Mouse (Mus musculus) G1E (cell line): ENCODE data around the gene Lmo7.

Experiments
- CTCF ChIP-seq: IDR thresholded peaks from 2 replicates; pipeline ENCODE4 v1.5.1; 2012; ENCODE audit warnings: low read depth, low read length, inconsistent platforms, mixed read lengths
- GATA1 ChIP-seq: IDR thresholded peaks from 2 replicates; pipeline ENCODE4 v1.6.1; 2012; ENCODE audit warnings: borderline replicate concordance, low read length, inconsistent platforms, mixed read lengths
- POLR2AphosphoS5 ChIP-seq: IDR thresholded peaks from 2 replicates; pipeline ENCODE4 v1.6.1; 2012; ENCODE audit warnings: low read depth, low read length, inconsistent platforms; ENCODE audit not compliant: insufficient replicate concordance

DNA sequence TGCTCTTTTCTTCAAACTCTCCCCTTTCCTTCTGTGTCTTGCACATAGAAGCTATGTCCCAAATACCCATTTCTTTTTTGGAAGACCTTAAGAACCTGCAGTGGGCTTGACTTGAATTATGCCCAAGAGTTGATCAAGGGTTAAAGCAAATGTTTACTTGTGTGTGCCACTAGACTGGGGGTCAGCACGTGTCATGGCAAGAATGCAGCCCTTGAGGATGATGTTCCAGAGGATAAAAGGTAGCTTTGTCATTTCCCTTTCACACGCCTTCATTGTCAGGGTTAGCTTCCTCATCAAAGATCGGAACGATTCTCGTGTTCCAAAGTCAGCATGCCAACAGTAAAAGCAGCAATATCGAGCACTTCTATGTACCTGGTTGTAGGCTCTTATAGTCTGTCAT lies 243.4 kb downstream of the Lmo7 start:
- TF ChIP-seq CTCF = no peak
- no peak for TF ChIP-seq GATA1
- no peak for TF ChIP-seq POLR2AphosphoS5
